ENCODE assay signal across 18 mouse cellular contexts in the genomic region with DNA sequence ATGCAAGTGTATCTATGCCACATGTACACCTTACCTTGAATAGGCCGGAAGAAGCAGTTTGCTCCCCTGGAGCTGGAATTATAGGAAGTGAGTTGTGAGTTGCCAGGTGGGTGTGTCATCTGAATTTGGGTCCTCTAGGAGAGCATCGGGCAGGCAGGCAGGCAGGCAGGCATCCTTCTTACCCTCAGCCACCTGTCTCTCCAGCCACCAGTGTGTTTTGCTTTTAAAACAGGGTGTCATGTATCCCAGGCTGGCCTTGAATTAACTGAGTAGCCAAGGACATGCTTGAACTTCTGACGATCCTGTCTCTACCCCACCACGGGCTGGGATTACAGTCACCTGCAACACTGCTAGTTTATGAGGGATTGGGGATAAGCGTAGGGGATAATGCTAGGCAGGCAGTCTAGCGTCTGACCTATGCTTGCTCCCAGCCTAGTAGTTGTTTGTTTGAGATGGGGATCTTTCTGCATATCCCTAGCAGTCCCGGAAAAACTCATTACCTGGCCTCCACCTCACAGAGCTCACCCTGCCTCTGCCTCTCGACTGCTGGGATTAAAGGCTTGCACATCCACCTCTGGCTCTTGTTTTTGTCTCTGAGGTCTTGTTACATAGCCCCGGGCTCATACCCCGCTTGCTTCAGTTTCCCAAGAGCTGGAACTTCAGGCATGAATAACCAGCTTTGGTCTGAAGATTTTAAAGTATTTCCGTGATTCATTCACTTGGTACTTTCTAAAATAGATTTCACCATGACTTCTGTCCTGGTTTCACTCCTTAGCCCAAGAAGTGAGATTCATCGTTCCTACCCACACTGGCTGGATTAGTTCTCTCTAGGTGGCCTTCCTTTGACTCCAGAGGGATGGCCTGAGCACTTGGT. TPM values are rescaled to one million over a fixed set of nuclear protein-coding genes. Genes with fewer than 3 reads are reported as not detected.
A peak's percentile ranks its signal among the peaks of the same experiment; 100 is the strongest.
DNase-seq lines count a peak whose midpoint lies in the region; ATAC-seq and TF ChIP-seq lines count a peak whose summit lies in the region.
"Had no signal": no experiment of that assay in that cellular context is flagged by ENCODE, and none has a peak within 500 bp of the region (broad histone marks: within the 10 kb centered on the region; RNA-seq: fewer than 3 reads in every experiment).

No protein-coding gene starts in this region.

- no peak for TF ChIP-seq POLR2A in embryonic fibroblast, embryonic 13.5 days (IDR thresholded peaks at IDR 0.05; ENCODE audit: low read depth, low read length)

- peak overlapping the region; percentile 83 for H3K27ac ChIP-seq in embryonic fibroblast, embryonic 13.5 days (ENCODE audit: insufficient read depth, low read length)
- H3K27ac ChIP-seq: forebrain, embryonic 13.5 days; heart, adult 2 months; limb, embryonic 15.5 days; midbrain, embryonic 15.5 days; neural tube, embryonic 13.5 days had no signal

- H3K4me3 ChIP-seq in embryonic fibroblast, embryonic 13.5 days (ENCODE audit: insufficient read depth, low read length): no peak overlapping the region
- H3K4me3 ChIP-seq: forebrain, embryonic 13.5 days; heart, adult 2 months; limb, embryonic 15.5 days; midbrain, embryonic 15.5 days; neural tube, embryonic 13.5 days had no signal

- DNase-seq in frontal cortex, postnatal 25 days (ENCODE audit: low spot score in 2 of 2): no peak
- peak; percentile 77 for DNase-seq in 3134 (ENCODE audit: extremely low read depth, insufficient read length, low spot score)
- DNase-seq in CD4-positive helper T cell, adult 2 months (ENCODE audit: low read depth, low spot score): peak; percentile 13
- DNase-seq in layer of hippocampus, adult 18-20 months (ENCODE audit: low spot score in 2 of 2): no peak
- DNase-seq in urinary bladder, postnatal 4 days (ENCODE audit: low spot score in 2 of 2): no peak
- DNase-seq: cerebellum, postnatal 36 days; heart, adult 2 months; heart, postnatal 14 days; lung, adult 18-20 months; right cerebral cortex, adult 18-20 months; thymus, adult 2 months had no signal

- peaks cover 9% of the 10 kb centered on the region for H3K4me1 ChIP-seq in embryonic fibroblast, embryonic 13.5 days (ENCODE audit: control insufficient read depth, insufficient read depth, low read length)

- ATAC-seq in frontal cortex, adult (ENCODE audit: low TSS enrichment): peak; percentile 26; the same call in 1 of the 2 replicates
- ATAC-seq: forebrain, embryonic 13.5 days; inflammation-experienced regulatory T-cells, adult 6 months; midbrain, embryonic 15.5 days had no signal

- TF ChIP-seq CTCF in embryonic fibroblast, embryonic 13.5 days (IDR thresholded peaks at IDR 0.05; ENCODE audit: borderline replicate concordance, insufficient read depth, low read length): no peak

RNA-seq across cellular contexts. Expression of a gene that starts 15.7 kb away (rescaled TPM):
- 65.8 and 66.4 TPM in 2 replicates for polyA plus RNA-seq in embryonic fibroblast, embryonic 13.5 days (2011; ENCODE audit: insufficient read length, low read depth, missing spikeins)
- total RNA-seq in layer of hippocampus, adult 18-20 months (2021): 10 to 100 TPM; 56.3 to 60.6 TPM

Comparison
In these comparisons a context has a peak if more than half of its experiments do, and no peak if none do; other contexts are left out.
1. DNase-seq: peak in 3134 (single experiment) and CD4-positive helper T cell, adult 2 months (single experiment); none in frontal cortex, postnatal 25 days (0 of 2), layer of hippocampus, adult 18-20 months (0 of 2) and urinary bladder, postnatal 4 days (0 of 2).